Mouse (Mus musculus) urinary bladder, postnatal 4 days (tissue): ENCODE results near the gene Eif4a1.
"Not testable (repeated sequence)": the region's sequence is repeated elsewhere in the genome, so short reads cannot be mapped to it uniquely, and the experiment has no call there.

Experiments
- DNase-seq, 2 experiments: peaks; one replicate each; pipeline ENCODE4 v3.0.0; 2021 to 2022; ENCODE audit warnings: low spot score in 2 of 2

Eif4a1 gene

DNA sequence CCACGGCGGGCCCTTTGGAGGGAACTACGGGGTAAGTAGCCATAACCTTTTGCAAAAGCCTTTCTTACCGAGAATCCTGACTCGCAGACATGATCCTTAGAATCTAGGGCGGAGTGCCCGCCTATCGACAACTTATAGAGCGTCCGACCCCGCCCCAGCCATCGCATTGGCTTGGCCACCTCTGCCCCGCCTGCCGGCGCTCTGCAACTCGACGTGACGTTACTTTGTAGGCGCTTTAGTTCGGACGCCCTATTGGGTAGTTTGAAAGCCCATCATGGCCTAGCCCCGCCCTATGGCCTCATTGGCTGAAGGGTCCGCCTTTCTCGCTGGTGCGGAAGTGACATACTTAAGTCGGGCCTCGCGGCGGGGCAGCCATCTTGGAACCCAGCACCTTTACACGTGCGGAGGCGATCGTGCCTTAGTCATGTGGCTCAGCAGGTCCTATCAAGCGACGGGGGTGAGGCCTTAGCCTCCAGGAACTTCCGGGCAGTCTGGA, at the start of gene Eif4a1:
Eif4a1 (minus strand) TSS at position 213 of the 496 bp plus-strand sequence.
- peak; percentile 100 for DNase-seq

DNA sequence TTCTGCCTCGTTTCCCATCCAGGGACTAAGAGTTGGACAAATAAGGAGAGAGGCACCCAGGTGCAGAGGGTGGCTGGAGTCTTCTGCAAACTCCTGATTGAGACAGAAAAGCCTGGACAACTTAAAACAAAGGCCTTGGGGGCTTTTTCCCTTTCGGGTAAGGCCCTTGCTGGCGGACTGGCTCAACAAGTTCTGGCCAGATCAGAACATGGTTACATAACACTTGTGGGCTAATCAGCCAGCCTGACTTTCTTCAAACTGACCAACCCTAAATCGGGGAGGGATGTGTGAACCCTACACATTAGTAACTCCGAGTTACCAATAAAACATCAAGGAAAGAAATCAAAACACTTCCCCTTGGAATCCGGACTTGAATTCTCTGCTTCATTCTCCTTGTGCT, 48.6 kb upstream of the Eif4a1 start:
- DNase-seq: no peak

DNA sequence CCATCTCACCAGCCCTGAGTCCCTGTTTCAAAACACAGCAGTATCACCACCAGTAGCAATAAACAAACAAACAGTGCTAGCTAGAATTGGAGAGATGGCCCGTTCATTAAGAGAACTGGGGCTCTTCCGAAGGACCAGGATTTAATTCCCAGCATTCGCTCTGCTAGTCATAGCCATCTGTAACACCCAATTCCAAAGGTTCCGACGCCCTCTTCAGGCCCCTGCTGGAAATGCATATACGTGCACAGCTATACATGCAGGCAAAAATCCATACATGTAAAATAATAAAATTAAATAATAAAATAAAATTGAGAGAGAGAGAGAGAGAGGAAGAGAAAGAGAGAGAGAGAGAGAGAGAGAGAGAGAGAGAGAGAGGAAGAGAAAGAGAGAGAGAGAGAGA, 47.2 kb upstream of the Eif4a1 start:
- no peak for DNase-seq

DNA sequence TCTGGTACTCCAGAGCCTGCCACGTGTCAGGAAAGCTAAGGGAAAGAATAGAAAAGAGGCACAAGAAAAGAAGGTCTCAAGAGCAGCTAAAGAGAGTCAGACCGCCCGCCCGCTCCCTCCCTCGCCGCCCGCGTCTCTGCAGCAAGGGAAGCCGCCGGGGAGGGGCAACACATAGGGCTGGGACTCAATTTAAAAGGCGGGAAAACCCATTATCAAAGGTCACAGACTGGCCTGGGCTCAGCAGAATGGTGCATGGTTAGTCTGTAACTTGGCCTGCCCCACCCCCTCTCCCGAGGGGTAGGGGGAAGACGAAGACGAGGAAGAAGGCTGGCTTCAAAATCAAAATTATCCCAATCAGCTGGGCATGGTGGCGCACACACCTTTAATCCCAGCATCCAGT, 46.4 kb upstream of the Eif4a1 start:
- DNase-seq: no peak

DNA sequence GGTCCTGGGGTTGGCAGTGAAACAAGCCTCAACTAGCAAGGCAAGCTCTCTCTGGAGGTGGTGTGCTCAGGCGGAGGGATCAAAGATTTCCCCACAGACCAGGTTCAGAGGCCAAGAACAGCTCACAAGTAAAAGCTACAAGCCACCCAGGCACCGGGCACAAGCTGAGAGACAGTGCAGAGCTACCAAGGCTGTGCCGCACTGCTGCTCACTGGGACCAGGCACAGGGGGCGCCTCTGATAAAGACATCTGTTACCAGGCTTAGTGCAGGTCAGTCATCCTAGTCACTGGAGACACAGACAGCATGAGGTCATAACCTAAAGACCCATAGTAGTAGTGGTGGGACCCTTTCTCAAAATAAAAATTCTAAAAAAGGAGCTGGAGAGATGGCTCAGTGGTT, 44.7 kb upstream of the Eif4a1 start:
- DNase-seq: no peak

DNA sequence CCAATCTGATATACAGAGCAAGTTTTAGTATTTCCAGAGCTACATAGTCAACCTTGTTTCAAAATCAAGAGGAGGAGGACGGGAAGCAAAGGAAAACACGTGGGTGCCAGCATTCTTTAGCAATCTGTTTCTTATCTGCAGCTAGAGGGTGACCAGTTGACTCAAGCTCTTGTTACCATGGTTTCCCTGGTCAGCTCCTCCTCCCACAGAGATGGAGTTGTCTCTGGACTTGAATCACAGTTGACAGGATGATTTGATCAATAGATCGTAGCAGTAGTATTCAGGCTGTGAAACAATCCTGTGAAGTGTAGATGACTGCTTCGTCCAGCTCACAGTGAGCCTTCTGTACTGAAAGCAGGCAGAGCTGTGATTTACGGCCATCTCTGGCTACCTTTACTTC, 43.7 kb upstream of the Eif4a1 start:
- no peak for DNase-seq

DNA sequence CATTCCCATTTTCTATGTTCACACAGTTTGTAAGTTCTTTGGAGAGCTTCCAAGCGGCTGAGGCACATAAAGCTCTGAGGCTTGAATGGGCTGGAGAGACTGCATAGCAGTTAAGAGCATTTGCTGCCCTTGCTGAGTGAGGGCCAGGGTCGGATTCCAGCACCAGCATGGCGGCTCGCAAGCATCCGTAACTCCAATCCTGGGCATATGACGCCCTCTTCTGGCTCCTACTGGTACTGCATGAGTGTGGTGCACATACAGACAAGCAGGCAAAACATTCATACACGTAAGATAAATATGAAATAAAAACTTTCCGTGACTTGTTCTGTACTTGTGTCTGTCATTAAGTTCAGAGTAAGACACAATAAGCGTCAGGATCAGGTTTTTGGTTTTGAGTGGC, 43.3 kb upstream of the Eif4a1 start:
- no peak for DNase-seq

DNA sequence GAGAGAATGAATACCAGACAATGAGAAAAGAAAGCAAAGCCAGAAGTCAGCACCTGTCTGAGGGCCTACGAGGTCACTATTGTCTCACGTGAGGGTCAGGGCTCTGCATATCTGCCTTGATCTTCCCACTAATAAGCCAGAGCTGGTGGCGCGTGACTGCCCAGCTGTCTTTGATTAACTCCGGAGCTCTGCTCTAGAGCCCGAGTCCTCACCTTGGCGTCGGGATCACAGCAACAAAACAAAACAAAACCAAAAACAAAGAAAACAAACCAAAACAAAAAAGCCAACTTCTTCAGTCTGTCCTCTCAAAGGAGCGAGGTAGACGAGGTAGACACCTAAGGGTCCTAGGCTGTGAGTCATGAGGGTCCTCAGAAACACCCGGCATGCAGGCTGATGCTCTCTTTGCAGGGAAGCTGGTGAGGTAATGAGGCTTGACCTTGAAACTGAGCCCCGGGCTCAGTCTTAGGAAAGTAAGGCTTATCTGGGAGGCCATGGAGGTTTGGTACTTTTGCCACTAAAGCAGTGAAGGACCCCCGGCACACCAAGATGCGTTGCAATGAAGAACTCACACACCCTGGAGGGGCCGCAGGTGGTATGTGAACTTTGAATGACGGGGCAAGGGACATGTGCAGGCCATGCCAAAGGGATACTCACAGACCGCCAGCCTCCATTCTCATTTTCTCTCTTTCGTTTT, 42.6 kb upstream of the Eif4a1 start:
- DNase-seq: no peak

DNA sequence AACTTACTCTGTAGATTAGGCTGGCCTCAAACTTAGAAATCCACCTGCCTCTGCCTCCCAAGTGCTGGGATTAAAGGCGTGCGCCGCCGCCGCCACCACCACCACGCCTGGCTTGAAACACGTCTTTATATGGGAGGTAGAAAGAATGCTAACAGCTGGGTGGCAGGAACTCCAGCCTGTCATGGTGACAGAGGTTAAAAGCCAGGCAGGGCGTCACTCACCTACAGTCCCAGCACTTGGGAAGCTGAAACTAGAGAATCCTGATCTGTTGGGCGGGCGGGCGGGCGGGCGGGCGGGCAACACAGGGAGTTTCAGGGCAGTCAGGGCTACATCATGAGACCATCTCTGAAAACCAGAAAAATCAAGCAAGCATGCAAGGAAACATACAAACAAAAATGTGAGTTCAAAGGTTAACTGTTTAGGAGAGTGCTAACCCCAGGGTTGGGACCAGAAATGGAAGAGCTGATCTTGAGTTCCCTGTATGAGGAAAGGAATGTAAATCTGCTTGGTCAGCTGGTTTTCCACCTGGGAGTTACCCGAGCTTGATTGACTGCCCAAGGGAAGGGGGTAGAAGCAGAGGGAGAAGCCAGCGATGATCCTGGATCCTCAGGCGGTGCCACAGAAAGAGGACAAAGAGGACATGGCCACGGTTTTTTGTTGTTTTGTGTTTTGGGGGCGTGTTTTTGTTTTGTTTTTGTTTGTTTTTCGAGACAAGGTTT, 40.9 kb upstream of the Eif4a1 start:
- DNase-seq: no peak

DNA sequence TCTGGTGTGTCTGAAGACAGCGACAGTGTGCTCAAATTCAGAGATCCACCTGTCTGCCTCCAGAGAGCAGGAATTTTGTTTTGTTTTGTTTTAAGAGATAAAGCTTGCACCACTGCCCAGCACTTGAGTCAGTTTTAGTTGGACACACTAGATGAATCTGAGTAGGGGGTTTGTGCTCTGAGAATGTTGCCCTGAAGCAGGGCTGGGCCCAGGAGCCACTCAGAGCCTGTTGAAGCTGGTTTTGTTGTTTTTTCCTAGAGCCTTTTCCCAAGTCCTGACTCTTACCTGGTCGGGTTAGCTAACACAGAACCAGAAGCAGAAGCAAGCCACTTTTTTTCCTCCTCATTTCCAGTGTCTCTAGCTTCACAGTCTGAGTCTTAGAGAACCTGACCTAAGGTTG, 38.9 kb upstream of the Eif4a1 start:
- no peak for DNase-seq

DNA sequence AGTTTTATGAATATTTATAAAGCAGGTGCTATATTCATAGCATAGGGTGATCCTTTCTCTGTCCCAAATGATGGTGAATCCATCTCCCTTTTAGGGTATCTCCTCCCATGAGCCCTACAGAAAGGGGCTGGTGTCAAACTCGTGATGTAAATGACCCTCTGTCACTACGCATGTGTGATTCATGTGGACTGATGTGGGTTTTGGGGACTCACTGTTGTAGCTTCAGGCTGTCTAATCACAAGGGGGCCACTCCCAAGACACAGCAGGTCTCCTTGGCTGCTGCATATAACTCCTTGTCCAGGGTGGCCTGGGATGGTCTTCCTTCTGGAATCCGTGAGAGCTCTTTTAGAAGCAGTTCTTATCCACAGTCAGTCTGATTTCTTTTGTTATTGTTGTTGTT, 38.2 kb upstream of the Eif4a1 start:
- no peak for DNase-seq

DNA sequence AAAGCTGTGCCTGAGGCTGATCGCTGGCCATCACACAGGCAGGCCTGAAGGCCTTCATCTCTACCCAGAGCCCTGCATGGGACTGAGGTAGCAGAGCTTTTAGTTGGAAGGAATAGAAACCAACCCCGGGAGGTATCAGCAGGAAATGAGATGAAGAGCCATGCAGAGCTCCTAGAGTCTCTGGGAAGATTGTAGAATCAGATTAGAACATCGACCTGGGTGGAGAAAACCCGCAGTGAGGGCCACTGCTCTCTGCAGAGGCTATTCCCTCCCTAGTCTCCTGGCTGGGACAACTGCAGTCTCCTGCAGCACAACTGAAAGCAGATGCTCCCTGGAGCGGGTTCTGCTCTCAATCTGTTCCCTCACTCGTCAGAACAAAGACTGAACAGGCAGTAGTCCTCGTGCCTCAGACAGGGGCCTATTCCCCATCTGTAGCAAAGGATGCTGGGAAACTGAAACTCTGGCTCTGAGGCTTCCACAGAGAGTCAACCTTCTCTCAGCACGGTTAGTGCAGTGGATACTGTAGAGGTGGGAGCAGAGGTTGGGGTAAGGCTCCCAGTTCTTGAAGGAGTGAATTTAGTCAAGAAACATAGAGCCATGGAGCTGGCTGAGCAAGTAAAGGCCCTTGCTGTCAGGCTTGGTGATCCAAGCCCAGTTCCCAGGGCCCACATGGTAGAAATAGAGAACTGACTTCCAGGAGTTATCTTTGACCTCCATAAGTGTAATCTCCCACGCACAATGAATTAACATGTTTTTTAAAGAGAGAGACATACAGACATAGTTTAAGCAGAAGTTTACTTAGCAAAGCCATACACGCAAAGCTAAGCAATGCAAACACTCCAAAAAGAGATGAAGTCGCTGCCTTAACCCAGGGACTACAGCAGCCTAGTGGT, 37.6 kb upstream of the Eif4a1 start:
- DNase-seq: no peak

DNA sequence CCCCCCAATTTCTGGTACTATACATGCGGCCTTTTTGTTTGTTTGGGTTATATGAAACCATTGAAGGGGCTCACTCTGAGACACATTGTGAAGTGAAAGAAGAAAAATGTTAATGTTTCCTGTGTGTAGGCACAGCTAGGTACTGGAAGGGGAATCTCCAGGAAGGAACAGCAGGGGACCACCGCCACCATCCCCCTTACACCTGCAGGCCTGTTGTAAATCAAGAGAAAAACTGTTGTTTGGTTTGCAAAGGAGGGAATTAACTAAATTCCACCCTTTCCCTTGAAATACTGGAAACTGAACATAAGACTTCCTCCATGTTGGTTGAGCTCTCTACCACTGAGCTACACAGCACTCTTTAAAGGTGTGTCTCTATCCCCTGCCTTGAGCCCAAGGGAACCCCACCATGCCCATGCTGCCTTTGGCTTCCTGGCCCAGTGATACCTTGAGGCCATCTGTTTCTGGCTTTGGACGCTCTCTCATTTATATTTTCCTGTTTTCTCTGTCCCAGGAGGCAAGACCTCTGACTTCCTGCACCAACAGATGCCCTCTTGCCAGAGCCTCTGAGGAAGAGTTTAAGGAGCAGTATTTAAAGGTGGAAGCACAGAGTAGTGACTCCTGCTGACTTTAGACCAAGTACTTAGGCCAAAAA, 36.5 kb upstream of the Eif4a1 start:
- DNase-seq: no peak

DNA sequence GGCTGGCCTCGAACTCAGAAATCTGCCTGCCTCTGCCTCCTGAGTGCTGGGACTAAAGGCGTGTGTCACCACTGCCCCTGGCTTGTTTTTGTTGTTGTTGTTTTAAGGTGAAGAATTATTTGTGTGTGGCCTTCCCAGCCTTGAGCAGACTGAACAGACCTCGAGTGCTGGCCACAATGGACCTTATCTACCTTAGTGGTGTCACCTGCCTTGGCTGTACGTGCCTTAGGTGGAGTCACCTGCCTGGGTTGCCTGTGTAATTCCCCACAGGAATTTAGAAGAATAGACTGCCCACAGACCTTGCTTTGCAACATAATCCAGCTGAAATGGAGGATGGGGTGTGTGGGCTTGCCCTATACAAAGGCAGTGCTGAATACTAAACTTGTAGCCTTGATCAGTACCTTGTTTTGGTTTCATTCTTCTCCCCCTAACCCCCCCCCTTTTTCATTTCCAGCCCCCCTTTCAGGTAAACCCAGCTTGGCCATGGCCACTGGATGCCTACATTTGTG, 35.7 kb upstream of the Eif4a1 start:
- DNase-seq: no peak

DNA sequence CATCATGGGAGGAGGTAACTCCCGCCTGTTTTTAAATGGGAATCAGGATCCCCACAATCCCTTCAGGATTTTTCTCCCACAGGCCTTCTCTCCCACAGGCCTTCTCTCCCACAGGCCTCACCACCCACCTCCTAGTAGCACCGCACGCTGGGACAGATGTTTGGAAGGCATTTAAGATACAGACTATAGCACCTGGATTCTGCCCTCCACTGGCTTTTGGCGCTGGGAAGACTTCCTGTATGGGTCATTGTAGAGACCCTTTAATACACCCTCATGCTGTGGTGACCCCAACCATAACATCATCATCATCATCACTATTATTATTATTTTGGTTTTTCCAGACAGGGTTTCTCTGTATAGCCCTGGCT, 35.2 kb upstream of the Eif4a1 start:
- no peak for DNase-seq

DNA sequence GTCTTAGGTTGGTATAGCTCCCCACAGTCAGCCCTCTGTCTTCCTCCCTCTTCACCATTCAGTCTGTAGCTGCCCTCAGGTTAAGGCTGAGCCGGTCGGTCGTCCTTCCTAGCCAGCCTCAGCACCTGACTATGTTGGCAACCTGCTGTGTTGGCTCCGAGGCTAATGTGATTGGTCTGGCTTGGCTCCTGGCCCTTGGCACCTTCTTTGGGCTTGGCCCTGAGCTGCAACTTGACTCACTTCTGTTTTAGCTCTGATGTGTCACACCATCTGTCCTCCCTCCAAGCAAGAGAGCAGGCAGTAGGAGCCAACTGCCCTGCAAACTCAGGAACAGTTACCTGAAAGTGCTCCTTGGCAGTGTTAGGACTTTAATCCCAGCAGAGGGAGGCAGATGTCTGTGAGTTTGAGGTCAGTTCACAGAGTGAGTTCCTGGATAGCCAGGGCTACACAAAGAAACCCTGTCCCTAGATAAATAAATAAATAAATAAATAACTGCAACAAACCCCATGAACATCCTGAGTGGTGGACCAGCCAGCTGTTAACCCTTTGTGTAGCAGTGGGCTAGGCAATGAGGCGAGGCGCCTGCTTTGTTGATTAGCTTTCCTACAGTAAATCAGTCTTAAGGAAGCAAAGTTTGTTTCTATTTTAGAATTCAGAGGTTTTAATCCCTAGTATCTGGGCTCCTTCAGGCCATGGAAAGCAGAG, 34.7 kb upstream of the Eif4a1 start:
- DNase-seq: peak in 1 of 2 experiments; percentile 35

DNA sequence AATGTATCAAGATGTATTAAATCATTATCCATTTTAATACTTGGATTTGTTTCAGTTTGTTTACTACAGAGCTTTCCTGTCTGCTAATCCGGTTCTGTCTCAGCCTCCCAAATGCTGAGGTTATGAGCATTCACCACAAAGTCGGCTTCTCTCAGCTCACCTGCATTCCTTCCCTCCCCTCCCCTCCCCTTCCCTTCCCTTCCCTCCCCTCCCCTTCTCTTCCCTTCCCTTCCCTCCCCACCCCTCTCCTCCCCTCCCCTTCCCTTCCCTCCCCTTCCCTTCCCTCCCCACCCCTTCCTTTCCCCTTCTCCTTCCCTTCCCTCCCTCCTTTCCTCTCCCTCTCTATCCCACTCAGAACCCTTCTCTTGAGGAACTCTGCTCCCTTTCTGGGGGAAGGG, 32.4 kb upstream of the Eif4a1 start:
- DNase-seq: no peak

DNA sequence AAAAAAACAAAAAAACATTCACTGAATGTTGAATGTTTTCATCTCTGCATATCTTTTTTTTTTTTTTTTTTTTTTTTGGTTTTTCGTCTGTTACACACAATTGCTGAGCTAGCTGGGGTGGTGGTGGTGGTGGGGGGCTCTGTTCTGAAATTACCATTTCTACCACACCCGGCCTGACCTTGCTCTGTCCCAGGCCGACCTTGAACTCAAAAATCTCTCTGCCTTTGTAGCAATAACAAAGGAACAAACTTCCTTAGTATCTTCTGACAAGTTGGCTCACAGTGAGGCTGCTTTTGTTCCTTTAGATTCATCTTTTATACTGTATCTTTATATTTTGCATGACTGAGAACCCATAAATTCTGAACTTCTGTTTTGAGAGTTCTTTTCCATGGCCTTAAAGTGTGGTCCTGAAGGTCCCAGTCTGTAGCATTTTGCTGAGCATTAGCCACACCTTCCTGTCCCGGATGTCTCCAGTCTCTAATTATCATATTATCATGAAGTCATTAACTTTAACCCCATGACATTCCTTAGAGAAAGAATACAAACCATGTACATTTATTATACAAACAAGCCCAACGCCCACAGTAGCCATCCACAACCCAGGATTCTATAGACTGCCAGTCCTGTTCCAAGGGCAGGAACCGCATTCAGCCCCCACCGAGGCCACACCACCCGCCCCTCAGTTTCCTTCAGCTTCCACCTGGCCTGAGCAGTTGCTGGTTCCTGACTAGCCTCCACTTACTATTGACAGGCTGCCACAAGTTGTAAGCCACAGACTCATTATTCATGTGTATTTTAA, 31.8 kb upstream of the Eif4a1 start:
- DNase-seq: no peak

DNA sequence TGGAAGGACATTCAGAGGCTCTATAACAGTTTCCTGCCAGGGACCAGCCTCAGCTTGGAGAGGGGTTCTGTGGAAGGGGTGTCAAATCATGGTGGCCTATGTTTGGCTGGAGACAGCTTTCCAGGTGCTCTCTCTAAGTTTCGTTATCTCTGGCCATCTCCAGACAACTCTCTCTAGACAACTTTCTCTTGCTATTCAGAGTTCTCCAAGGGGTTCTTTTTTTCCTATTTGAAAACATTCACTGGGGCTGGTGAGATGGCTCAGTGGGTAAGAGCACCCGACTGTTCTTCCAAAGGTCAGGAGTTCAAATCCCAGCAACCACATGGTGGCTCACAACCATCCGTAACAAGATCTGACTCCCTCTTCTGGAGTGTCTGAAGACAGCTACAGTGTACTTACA, 31.2 kb upstream of the Eif4a1 start:
- DNase-seq: not testable (repeated sequence)

DNA sequence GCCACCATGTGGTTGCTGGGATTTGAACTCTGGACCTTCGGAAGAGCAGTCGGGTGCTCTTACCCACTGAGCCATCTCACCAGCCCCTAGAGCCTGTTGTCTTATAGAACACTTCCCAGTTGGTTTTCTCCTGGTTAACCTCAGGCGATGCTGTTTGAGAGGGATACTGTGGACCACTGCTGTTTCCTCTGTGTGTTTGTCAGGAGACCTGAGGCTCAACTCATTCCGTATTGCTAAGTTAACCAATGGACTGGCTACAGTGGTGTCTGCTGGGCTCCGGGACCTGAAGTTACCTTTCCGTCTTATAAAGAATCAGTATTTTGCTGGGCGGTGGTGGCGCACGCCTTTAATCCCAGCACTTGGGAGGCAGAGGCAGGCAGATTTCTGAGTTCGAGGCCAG, 30.7 kb upstream of the Eif4a1 start:
- DNase-seq: not testable (repeated sequence)
